ENCODE assay signal across 9 mouse cellular contexts in the genomic region with DNA sequence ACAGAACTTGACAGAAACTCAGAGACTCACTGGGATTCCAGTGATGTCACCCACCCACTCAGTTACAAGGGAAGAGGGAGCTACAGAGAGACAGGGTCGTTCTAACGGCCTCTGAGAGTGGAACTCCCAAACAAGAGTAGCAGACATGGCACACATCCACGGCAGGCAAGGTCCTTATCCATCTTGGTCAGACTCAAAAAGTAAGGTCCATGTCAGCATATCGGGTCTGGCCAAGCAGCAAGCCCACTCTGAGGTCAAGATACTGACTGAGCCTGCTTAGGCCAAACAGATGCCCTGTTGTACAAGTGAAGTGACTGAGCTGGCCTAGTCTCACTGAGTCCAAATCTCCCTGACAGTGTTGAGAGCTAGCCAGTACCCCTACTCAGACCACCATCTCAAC. TPM values are rescaled to one million over a fixed set of nuclear protein-coding genes. Genes with fewer than 3 reads are reported as not detected.
A peak's percentile ranks its signal among the peaks of the same experiment; 100 is the strongest.
DNase-seq lines count a peak whose midpoint lies in the region; ATAC-seq and TF ChIP-seq lines count a peak whose summit lies in the region.
"Had no signal": no experiment of that assay in that cellular context is flagged by ENCODE, and none has a peak within 500 bp of the region (broad histone marks: within the 10 kb centered on the region; RNA-seq: fewer than 3 reads in every experiment).

No protein-coding gene starts in this region.

- 39% methylated on average over 4 of the region's 4 CpGs for WGBS in heart, adult 2 months
- 74% methylated on average over 4 of the region's 4 CpGs for WGBS in thymus, adult 2 months
- 63% methylated on average over 4 of the region's 4 CpGs for WGBS in liver, embryonic 12.5 days (ENCODE audit: insufficient replicate concordance)
- WGBS in stomach, postnatal 0 days, result 17% methylated on average over 4 of the region's 4 CpGs

- H3K9ac ChIP-seq in heart, adult 2 months (ENCODE audit: low read depth, low read length), result peak overlapping the region; percentile 35; the same call in 1 of the 2 replicates
- peak overlapping the region; percentile 79 for H3K9ac ChIP-seq in liver, embryonic 12.5 days
- H3K9ac ChIP-seq in stomach, postnatal 0 days (ENCODE audit: low read length), result peak overlapping the region; percentile 59

- H3K27me3 ChIP-seq in heart, adult 2 months (ENCODE audit: control insufficient read depth, insufficient read depth, low read length), result no peaks in the 10 kb centered on the region
- H3K27me3 ChIP-seq in thymus, adult 2 months (ENCODE audit: control insufficient read depth, insufficient read depth, low read length), result no peaks in the 10 kb centered on the region
- H3K27me3 ChIP-seq in liver, embryonic 12.5 days (replicated peaks), result no peaks in the 10 kb centered on the region
- H3K27me3 ChIP-seq in stomach, postnatal 0 days (ENCODE audit: control insufficient read depth, insufficient read depth, low read length), result no peaks in the 10 kb centered on the region

- H3K9me3 ChIP-seq in liver, embryonic 12.5 days (replicated peaks), result no peaks in the 10 kb centered on the region
- no peaks in the 10 kb centered on the region for H3K9me3 ChIP-seq in stomach, postnatal 0 days (ENCODE audit: control insufficient read depth, low read length)

- peak overlapping the region; percentile 13; the same call in 1 of the 2 replicates for H3K27ac ChIP-seq in heart, adult 2 months
- H3K27ac ChIP-seq in thymus, adult 2 months (ENCODE audit: control insufficient read depth, insufficient read depth, low read length), result no peak overlapping the region
- H3K27ac ChIP-seq in liver, embryonic 12.5 days, result peak overlapping the region; percentile 84
- H3K27ac ChIP-seq in stomach, postnatal 0 days (replicated peaks), result peak overlapping the region; percentile 78

- no peak for ATAC-seq in liver, embryonic 12.5 days
- no peak for ATAC-seq in stomach, postnatal 0 days (ENCODE audit: low FRiP score, low TSS enrichment)

- TF ChIP-seq POLR2A in heart, adult 2 months (IDR thresholded peaks at IDR 0.05; ENCODE audit: insufficient read depth, low read depth, low read length), result no peak
- TF ChIP-seq POLR2A in thymus, adult 2 months (IDR thresholded peaks at IDR 0.05; ENCODE audit: control insufficient read depth, extremely low read depth, insufficient read depth, low read length, poor library complexity), result no peak

- no peak for DNase-seq in heart, adult 2 months
- DNase-seq in heart, postnatal 4 days, result no peak
- no peak for DNase-seq in thymus, adult 2 months
- DNase-seq in thymus, postnatal 0 days (ENCODE audit: low spot score), result no peak
- no peak for DNase-seq in stomach, postnatal 0 days (ENCODE audit: low spot score)
- no peak for DNase-seq in testis, postnatal 14 days (ENCODE audit: low spot score)
- no peak for DNase-seq in thymus, postnatal 10 days (ENCODE audit: low spot score in 2 of 2)
- DNase-seq: thymus, adult 18-20 months had no signal

- no peaks in the 10 kb centered on the region; the same call in 1 of the 2 replicates for H3K79me2 ChIP-seq in heart, adult 2 months (replicated peaks; ENCODE audit: control insufficient read depth, insufficient read depth, low read length)

- H3K4me2 ChIP-seq in liver, embryonic 12.5 days, result peak overlapping the region; percentile 96
- peak overlapping the region; percentile 81 for H3K4me2 ChIP-seq in stomach, postnatal 0 days (replicated peaks; ENCODE audit: low read depth)

- H3K36me3 ChIP-seq in heart, adult 2 months (ENCODE audit: control insufficient read depth, insufficient read depth, low read length), result no peaks in the 10 kb centered on the region
- H3K36me3 ChIP-seq in thymus, adult 2 months (ENCODE audit: control insufficient read depth, insufficient read depth, low read length), result peaks cover 29% of the 10 kb centered on the region
- H3K36me3 ChIP-seq in liver, embryonic 12.5 days, result peaks cover 61% of the 10 kb centered on the region
- peaks cover 25% of the 10 kb centered on the region for H3K36me3 ChIP-seq in stomach, postnatal 0 days (ENCODE audit: control insufficient read depth, insufficient read depth, low read length)

- no peak overlapping the region; the same call in 1 of the 2 replicates for H3K4me3 ChIP-seq in heart, adult 2 months
- 0 out of 2 replicates have a peak overlapping the region, but pooled peaks have one; percentile 16 for H3K4me3 ChIP-seq in thymus, adult 2 months (ENCODE audit: control insufficient read depth, insufficient read depth, low read length)
- H3K4me3 ChIP-seq in liver, embryonic 12.5 days, result peak overlapping the region; percentile 66
- peak overlapping the region; percentile 45 for H3K4me3 ChIP-seq in stomach, postnatal 0 days (ENCODE audit: low read depth, low read length)

- intact Hi-C loops in heart, adult 2 months (cut with DNase I), result no loop called here

- no peak for TF ChIP-seq CTCF in heart, adult 2 months (IDR thresholded peaks at IDR 0.05)
- no peak for TF ChIP-seq CTCF in thymus, adult 2 months (IDR thresholded peaks at IDR 0.05; ENCODE audit: borderline replicate concordance, control insufficient read depth, extremely low read depth, insufficient read depth, low read length, poor library complexity)
- TF ChIP-seq CTCF in stomach, postnatal 0 days (IDR thresholded peaks at IDR 0.05; ENCODE audit: low read depth), result no peak

- peaks cover 24% of the 10 kb centered on the region for H3K4me1 ChIP-seq in heart, adult 2 months (ENCODE audit: control insufficient read depth, insufficient read depth, low read length)
- peaks cover 54% of the 10 kb centered on the region for H3K4me1 ChIP-seq in thymus, adult 2 months (replicated peaks; ENCODE audit: control insufficient read depth, insufficient read depth, low read length)
- peaks cover 95% of the 10 kb centered on the region for H3K4me1 ChIP-seq in liver, embryonic 12.5 days
- peaks cover 22% of the 10 kb centered on the region for H3K4me1 ChIP-seq in stomach, postnatal 0 days (replicated peaks; ENCODE audit: control insufficient read depth, insufficient read depth)

- TF ChIP-seq EP300 in heart, adult 2 months (IDR thresholded peaks at IDR 0.05; ENCODE audit: insufficient read depth, low read depth, low read length), result no peak
- no peak for TF ChIP-seq EP300 in stomach, postnatal 0 days (optimal IDR thresholded peaks at IDR 0.05)

RNA-seq across cellular contexts. Expression of gene Srebf1, which starts 13.7 kb away (rescaled TPM):
- 10 to 100 TPM; 25.3 to 35.4 TPM for total RNA-seq in heart, adult 2 months (2021)
- polyA plus RNA-seq in heart, adult 2 months (2012; rRNA removed), result 42.6 and 54.0 TPM in 2 replicates
- 10 to 100 TPM; 35.8 to 50.8 TPM for total RNA-seq in heart, postnatal 4 days (2021)
- polyA plus RNA-seq in thymus, adult 2 months (2012; rRNA removed), result 466 and 519 TPM in 2 replicates
- 82.6 and 100 TPM in 2 replicates for polyA plus RNA-seq in thymus, postnatal 0 days (2015; fragmentation: Nextera tagmentation; extraction: Ambion mirVana)
- 45.7 and 50.9 TPM in 2 replicates for polyA plus RNA-seq in liver, embryonic 12.5 days (2016; fragmentation: Nextera tagmentation; extraction: Ambion mirVana)
- polyA plus RNA-seq in stomach, postnatal 0 days (2015; fragmentation: Nextera tagmentation; extraction: Ambion mirVana), result 44.7 and 47.9 TPM in 2 replicates
